ENCODE assay signal across 17 mouse cellular contexts in the genomic region with DNA sequence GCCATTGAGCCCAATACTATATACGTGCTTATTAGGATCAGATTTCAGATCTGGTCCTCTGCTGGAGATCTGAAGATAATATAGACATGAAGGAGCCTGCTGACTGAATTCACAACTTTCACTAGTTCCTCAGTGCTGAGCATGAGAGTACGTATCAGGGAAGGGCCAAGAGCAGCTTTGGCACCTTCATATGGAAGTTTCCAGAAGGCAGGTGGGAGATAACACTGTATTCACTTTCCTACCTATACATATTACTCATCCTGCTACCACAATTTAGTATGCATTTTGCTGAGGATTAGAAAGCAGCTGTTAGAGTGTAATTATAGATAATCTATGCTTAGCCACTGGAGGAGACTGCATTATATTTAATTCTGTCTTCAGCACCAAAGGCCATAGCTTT.
"Had no signal": no experiment of that assay in that cellular context is flagged by ENCODE, and none has a peak within 500 bp of the region (broad histone marks: within the 10 kb centered on the region; RNA-seq: fewer than 3 reads in every experiment).

No protein-coding gene starts in this region.

- DNase-seq: liver, postnatal 0 days; lung, adult 2 months; lung, postnatal 14 days; lung, postnatal 36 days; right cerebral cortex, postnatal 14 days; thymus, adult 18-20 months; thymus, postnatal 25 days; thymus, postnatal 4 days had no signal

- H3K27ac ChIP-seq: liver, embryonic 15.5 days; lung, embryonic 15.5 days; macrophage; midbrain, embryonic 13.5 days; midbrain, embryonic 15.5 days; neural tube, embryonic 12.5 days; stomach, embryonic 15.5 days; stomach, postnatal 0 days had no signal

- H3K4me3 ChIP-seq: liver, embryonic 15.5 days; lung, embryonic 15.5 days; megakaryocyte, embryonic 14.5 days; midbrain, embryonic 13.5 days; midbrain, embryonic 15.5 days; neural tube, embryonic 12.5 days; stomach, embryonic 15.5 days had no signal
